Mouse (Mus musculus): Measurements from ENCODE around the gene Pde5a. TPM values are rescaled to one million over a fixed set of nuclear protein-coding genes. Genes with fewer than 3 reads are reported as not detected.

The Pde5a gene
- polyA plus RNA-seq, 1 experiment from 2014 or later: 27.8 TPM

DNA sequence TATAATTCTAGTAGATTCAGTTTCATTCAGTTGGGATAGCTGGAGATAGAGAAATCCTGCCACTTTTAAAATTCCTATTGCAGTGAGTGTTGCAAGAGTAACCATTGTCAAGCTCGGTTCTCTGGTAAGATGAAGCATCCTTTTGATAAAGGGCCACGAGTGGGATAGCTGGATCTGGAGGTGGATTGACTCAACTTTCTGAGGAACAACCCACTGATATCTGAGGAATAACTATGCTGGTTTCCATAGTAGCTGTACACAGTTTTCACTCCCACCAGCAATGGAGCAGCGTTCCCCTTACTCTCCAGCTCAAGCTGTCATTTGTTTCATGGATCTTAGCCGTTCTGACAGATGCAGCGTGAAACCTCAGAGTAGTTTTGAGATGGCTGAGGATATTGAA lies 82.2 kb downstream of the Pde5a start:
- H3K4me3 ChIP-seq: no peak overlapping the region

DNA sequence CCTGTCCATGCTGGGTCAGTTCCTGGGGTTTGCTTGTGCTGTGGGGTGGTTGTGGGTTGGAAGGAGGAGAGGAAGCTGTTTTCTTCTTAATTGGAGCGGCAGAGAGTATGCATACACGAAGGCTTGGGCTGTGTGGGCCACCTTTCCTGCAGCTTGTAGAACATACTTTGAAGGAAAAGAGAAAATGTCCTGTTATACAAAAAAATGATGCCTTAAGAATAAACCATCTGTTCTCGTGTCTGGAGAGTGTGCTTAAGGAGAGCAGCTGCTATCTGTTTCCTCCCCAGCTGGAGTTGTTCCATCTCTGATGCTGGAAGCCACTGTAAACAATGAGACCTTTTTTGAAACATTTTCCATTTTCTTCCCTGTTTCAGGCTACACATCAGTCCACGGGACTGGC lies 85.8 kb downstream of the Pde5a start:
- ATAC-seq (ENCODE audit: borderline replicate concordance, extremely low read depth, low FRiP score, low TSS enrichment): peak; percentile 64; the same call in 1 of the 2 replicates
- no peaks in the 10 kb centered on the region for H3K9me3 ChIP-seq
- peaks cover 18% of the 10 kb centered on the region for H3K4me1 ChIP-seq
- H3K9ac ChIP-seq: no peak overlapping the region
- no peak overlapping the region for H3K4me3 ChIP-seq
- H3K36me3 ChIP-seq: 0 out of 2 replicates have a peak, but pooled peaks cover 5% of the 10 kb centered on the region
- H3K27me3 ChIP-seq: no peaks in the 10 kb centered on the region
- H3K27ac ChIP-seq: peak overlapping the region; percentile 68
- 43% methylated on average over 4 of the region's 4 CpGs for WGBS
- no peak overlapping the region for H3K4me2 ChIP-seq

More for the DNA sequence above, 82.2 kb downstream of the Pde5a start:
- Histone ChIP-seq H3K4me2 (no peak overlapping the region), H3K4me1 (peaks cover 18% of the 10 kb centered on the region), H3K36me3 (peaks cover 7% of the 10 kb centered on the region; the same call in 1 of the 2 replicates), H3K27ac (no peak overlapping the region), H3K27me3 (no peaks in the 10 kb centered on the region), H3K9me3 (no peaks in the 10 kb centered on the region), H3K9ac (no peak overlapping the region)
- no peak for ATAC-seq (ENCODE audit: borderline replicate concordance, extremely low read depth, low FRiP score, low TSS enrichment)
- 78% methylated on average over 5 of the region's 5 CpGs for WGBS

GRCm38 (mm10) chr3:122818282-122818681 lies 89.5 kb downstream of the Pde5a start:
- WGBS: 79% methylated on average over 5 of the region's 5 CpGs
- Histone ChIP-seq H3K27ac (no peak overlapping the region), H3K9me3 (no peaks in the 10 kb centered on the region), H3K4me3 (no peak overlapping the region), H3K9ac (no peak overlapping the region), H3K4me1 (peaks cover 15% of the 10 kb centered on the region), H3K4me2 (no peak overlapping the region), H3K27me3 (no peaks in the 10 kb centered on the region), H3K36me3 (0 out of 2 replicates have a peak, but pooled peaks cover 17% of the 10 kb centered on the region)
- ATAC-seq (ENCODE audit: borderline replicate concordance, extremely low read depth, low FRiP score, low TSS enrichment): no peak

GRCm38 (mm10) chr3:122820700-122821099 lies 92.0 kb downstream of the Pde5a start:
- Histone ChIP-seq H3K27ac (no peak overlapping the region), H3K4me1 (no peaks in the 10 kb centered on the region), H3K9ac (no peak overlapping the region), H3K27me3 (no peaks in the 10 kb centered on the region), H3K4me2 (no peak overlapping the region), H3K36me3 (peaks cover 33% of the 10 kb centered on the region), H3K4me3 (no peak overlapping the region), H3K9me3 (no peaks in the 10 kb centered on the region)
- 37% methylated on average over 4 of the region's 4 CpGs for WGBS
- ATAC-seq (ENCODE audit: borderline replicate concordance, extremely low read depth, low FRiP score, low TSS enrichment): no peak

GRCm38 (mm10) chr3:122828270-122829058 lies 99.7 kb downstream of the Pde5a start:
- no peaks in the 10 kb centered on the region for H3K27me3 ChIP-seq
- WGBS: 88% methylated on average over 11 of the region's 11 CpGs

GRCm38 (mm10) chr3:122834519-122834918 lies 105.8 kb downstream of the Pde5a start:
- H3K4me3 ChIP-seq: no peak overlapping the region
- no peaks in the 10 kb centered on the region for H3K4me1 ChIP-seq
- WGBS: 43% methylated on average over 5 of the region's 5 CpGs
- H3K36me3 ChIP-seq: peaks cover 10% of the 10 kb centered on the region
- no peak overlapping the region for H3K4me2 ChIP-seq
- peak; percentile 55 for ATAC-seq (ENCODE audit: borderline replicate concordance, extremely low read depth, low FRiP score, low TSS enrichment)
- no peak overlapping the region for H3K9ac ChIP-seq
- H3K9me3 ChIP-seq: no peaks in the 10 kb centered on the region
- H3K27ac ChIP-seq: peak overlapping the region; percentile 60; the same call in 1 of the 2 replicates
- H3K27me3 ChIP-seq: no peaks in the 10 kb centered on the region

More at GRCm38 (mm10) chr3:122828270-122829058, 99.7 kb downstream of the Pde5a start:
- H3K4me1 ChIP-seq: no peaks in the 10 kb centered on the region
- H3K9me3 ChIP-seq: no peaks in the 10 kb centered on the region
- no peak overlapping the region for H3K4me2 ChIP-seq
- no peak overlapping the region for H3K27ac ChIP-seq
- H3K9ac ChIP-seq: no peak overlapping the region
- no peak for ATAC-seq (ENCODE audit: borderline replicate concordance, extremely low read depth, low FRiP score, low TSS enrichment)
- peaks cover 41% of the 10 kb centered on the region for H3K36me3 ChIP-seq
- no peak overlapping the region for H3K4me3 ChIP-seq

GRCm38 (mm10) chr3:122835097-122835850 lies 106.5 kb downstream of the Pde5a start:
- no peak overlapping the region for H3K9ac ChIP-seq
- no peaks in the 10 kb centered on the region for H3K27me3 ChIP-seq
- H3K36me3 ChIP-seq: peaks cover 9% of the 10 kb centered on the region
- H3K4me3 ChIP-seq: no peak overlapping the region
- H3K4me2 ChIP-seq: no peak overlapping the region
- H3K27ac ChIP-seq: peak overlapping the region; percentile 60
- 64% methylated on average over 8 of the region's 8 CpGs for WGBS
- no peak for ATAC-seq (ENCODE audit: borderline replicate concordance, extremely low read depth, low FRiP score, low TSS enrichment)
- H3K4me1 ChIP-seq: no peaks in the 10 kb centered on the region
- no peaks in the 10 kb centered on the region for H3K9me3 ChIP-seq

DNA sequence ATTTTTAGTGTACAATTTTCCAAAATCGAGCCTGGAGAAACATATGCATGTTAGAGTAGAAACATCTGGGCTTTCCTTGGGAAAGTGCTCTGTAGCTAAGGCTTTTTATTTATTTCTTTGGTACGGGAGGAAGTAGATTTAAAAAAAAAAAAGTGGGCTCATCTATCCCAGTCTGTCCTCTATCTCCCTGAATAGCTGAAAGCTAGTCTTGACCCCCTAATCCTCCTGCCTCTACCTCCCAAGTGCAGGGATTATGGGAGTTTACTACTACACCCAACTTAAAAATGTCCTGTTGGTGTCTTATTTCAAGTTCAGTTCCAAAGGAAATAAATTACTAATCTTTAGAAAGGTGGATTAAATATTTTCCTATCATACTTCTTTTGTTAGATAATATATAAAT lies 108.9 kb downstream of the Pde5a start:
- no peak for ATAC-seq (ENCODE audit: borderline replicate concordance, extremely low read depth, low FRiP score, low TSS enrichment)
- 57% methylated on average over 2 of the region's 2 CpGs for WGBS
- H3K9me3 ChIP-seq: no peaks in the 10 kb centered on the region
- no peaks in the 10 kb centered on the region for H3K4me1 ChIP-seq
- H3K27ac ChIP-seq: peak overlapping the region; percentile 33; the same call in 1 of the 2 replicates
- H3K4me2 ChIP-seq: no peak overlapping the region
- H3K36me3 ChIP-seq: peaks cover 25% of the 10 kb centered on the region
- no peak overlapping the region for H3K9ac ChIP-seq
- H3K27me3 ChIP-seq: no peaks in the 10 kb centered on the region
- H3K4me3 ChIP-seq: no peak overlapping the region

DNA sequence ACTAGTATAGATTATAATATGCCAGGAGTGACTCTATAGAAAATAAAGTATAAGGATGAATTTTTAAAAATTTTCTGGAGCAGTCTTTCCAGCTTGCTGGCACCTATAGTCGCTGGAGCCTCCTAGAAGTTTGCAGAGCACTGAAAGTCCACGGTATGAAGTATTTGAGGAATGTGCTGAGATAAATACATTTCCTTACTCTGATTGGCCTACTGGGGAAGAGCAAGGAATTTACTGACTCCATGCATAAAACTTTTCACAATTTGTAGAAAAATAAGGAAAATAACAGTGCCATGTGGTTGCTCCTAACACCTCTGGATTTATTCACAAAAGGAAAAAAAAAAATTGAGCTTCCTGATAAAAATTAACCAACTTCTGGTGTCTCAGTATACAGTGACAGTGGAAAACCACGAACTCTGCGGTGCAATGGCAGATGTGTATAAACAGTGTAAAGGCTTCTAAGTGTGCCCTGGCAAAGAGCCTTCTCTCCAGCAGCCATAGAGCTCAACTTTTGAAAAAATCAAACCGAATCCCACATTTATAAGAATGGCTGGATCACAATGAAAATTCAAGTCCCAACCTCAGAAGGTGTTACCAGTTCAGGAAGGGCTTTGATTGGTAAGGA lies 119.8 kb downstream of the Pde5a start:
- Histone ChIP-seq H3K4me3 (no peak overlapping the region), H3K27me3 (no peaks in the 10 kb centered on the region), H3K9ac (no peak overlapping the region), H3K36me3 (peaks cover 22% of the 10 kb centered on the region), H3K9me3 (no peaks in the 10 kb centered on the region), H3K4me1 (peaks cover 4% of the 10 kb centered on the region; the same call in 1 of the 2 replicates), H3K4me2 (no peak overlapping the region), H3K27ac (peak overlapping the region; percentile 22)
- 29% methylated on average over 5 of the region's 5 CpGs for WGBS
- peak; percentile 49; the same call in 1 of the 2 replicates for ATAC-seq (ENCODE audit: borderline replicate concordance, extremely low read depth, low FRiP score, low TSS enrichment)

- peaks cover 36% of the 10 kb centered on the region for H3K36me3 ChIP-seq
Measured at GRCm38 (mm10) chr3:122855149-122855548, 126.4 kb downstream of the Pde5a start.

DNA sequence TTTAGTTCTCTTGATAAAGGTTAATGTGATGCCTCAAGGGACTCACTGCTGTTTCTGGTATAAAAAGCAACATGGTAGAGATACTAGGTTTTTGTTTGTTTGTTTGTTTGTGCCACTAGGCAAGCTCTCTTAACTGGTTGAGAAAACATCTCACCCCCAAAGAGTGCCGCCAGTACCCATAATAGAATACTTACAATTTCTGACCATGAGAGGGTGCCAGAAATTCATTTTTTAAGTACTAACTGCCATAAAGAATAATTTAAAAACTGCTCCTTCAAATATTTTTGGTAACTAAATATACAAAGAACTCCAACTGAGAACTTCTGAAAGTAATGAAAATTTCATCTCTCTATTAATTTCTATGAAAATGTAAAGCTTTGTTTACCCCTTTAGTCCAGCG lies 131.1 kb downstream of the Pde5a start:
- Histone ChIP-seq H3K9me3 (no peaks in the 10 kb centered on the region), H3K27me3 (no peaks in the 10 kb centered on the region), H3K4me1 (no peaks in the 10 kb centered on the region), H3K4me2 (no peak overlapping the region), H3K9ac (no peak overlapping the region), H3K4me3 (no peak overlapping the region), H3K27ac (no peak overlapping the region), H3K36me3 (peaks cover 19% of the 10 kb centered on the region)
- ATAC-seq (ENCODE audit: borderline replicate concordance, extremely low read depth, low FRiP score, low TSS enrichment): no peak
- 70% methylated on average over 2 of the region's 2 CpGs for WGBS

More at GRCm38 (mm10) chr3:122855149-122855548, 126.4 kb downstream of the Pde5a start:
- Histone ChIP-seq H3K9ac (no peak overlapping the region), H3K4me2 (no peak overlapping the region), H3K27ac (no peak overlapping the region), H3K9me3 (no peaks in the 10 kb centered on the region), H3K27me3 (no peaks in the 10 kb centered on the region), H3K4me3 (no peak overlapping the region), H3K4me1 (no peaks in the 10 kb centered on the region)
- 51% methylated on average over 11 of the region's 11 CpGs for WGBS
- ATAC-seq (ENCODE audit: borderline replicate concordance, extremely low read depth, low FRiP score, low TSS enrichment): no peak

Data from lung, embryonic 15.5 days (tissue).